Mouse (Mus musculus) midbrain, embryonic 15.5 days (tissue): ENCODE measurements around the gene Uroc1. TPM values are rescaled to one million over a fixed set of nuclear protein-coding genes. Genes with fewer than 3 reads are reported as not detected.

Experiments
- ATAC-seq: fragments of 200-750 bp; cut with Nextera tagmentation; replicated peaks from 2 replicates; pipeline ENCODE4 v1.8.0; 2017; ENCODE audit warnings: moderate TSS enrichment
- H3K27ac ChIP-seq: fragments of 300-500 bp; sonication (generic); 2 replicates; pipeline ENCODE4 v1.5.1; 2015; ENCODE audit warnings: mild to moderate bottlenecking, inconsistent platforms
- H3K27me3 ChIP-seq: fragments of 300-500 bp; sonication (generic); replicated peaks from 2 replicates; pipeline ENCODE4 v1.6.1; 2015; ENCODE audit warnings: inconsistent platforms
- H3K36me3 ChIP-seq: fragments of 300-500 bp; sonication (generic); replicated peaks from 2 replicates; pipeline ENCODE4 v1.6.1; 2015; ENCODE audit warnings: inconsistent platforms
- H3K4me1 ChIP-seq: fragments of 300-500 bp; sonication (generic); 2 replicates; pipeline ENCODE4 v1.6.1; 2015; ENCODE audit warnings: inconsistent platforms
- H3K4me2 ChIP-seq: fragments of 300-500 bp; sonication (generic); 2 replicates; pipeline ENCODE4 v1.6.1; 2015; ENCODE audit warnings: inconsistent platforms, mild to moderate bottlenecking, moderate library complexity
- H3K4me3 ChIP-seq: fragments of 300-500 bp; sonication (generic); 2 replicates; pipeline ENCODE4 v1.5.1; 2015; ENCODE audit warnings: mild to moderate bottlenecking, inconsistent platforms
- H3K9ac ChIP-seq: fragments of 300-500 bp; sonication (generic); 2 replicates; pipeline ENCODE4 v1.6.1; 2015; ENCODE audit warnings: mild to moderate bottlenecking, inconsistent platforms
- H3K9me3 ChIP-seq: fragments of 300-500 bp; sonication (generic); 2 replicates; pipeline ENCODE4 v1.6.1; 2016; ENCODE audit warnings: inconsistent platforms
- WGBS: fragments of 180-500 bp; shearing (Covaris S2); methylation state at CpG from one replicate; pipeline ENCODE4 v1.1.7; 2015; ENCODE audit warnings: mixed read lengths; 5-methylcytosine and 5-hydroxymethylcytosine counted together
- polyA plus RNA-seq: library from polyadenylated mRNA; unstranded; fragments of >200 nt; fragmentation: Nextera tagmentation; extraction: Ambion mirVana; gene quantifications from 2 replicates; pipeline ENCODE4 v1.2.1, GENCODE M21; 2015

Uroc1 gene
- polyA plus RNA-seq, 1 experiment from 2014 or later = not detected

GRCm38 (mm10) chr6:90360922-90361614 lies 28.0 kb downstream of the Uroc1 start:
- Histone ChIP-seq H3K4me2 (no peak overlapping the region), H3K4me1 (peaks cover 3% of the 10 kb centered on the region; the same call in 1 of the 2 replicates), H3K27me3 (no peaks in the 10 kb centered on the region), H3K36me3 (no peaks in the 10 kb centered on the region), H3K27ac (no peak overlapping the region), H3K9me3 (no peaks in the 10 kb centered on the region), H3K9ac (no peak overlapping the region), H3K4me3 (no peak overlapping the region)
- 88% methylated on average over 6 of the region's 6 CpGs for WGBS
- no peak for ATAC-seq

GRCm38 (mm10) chr6:90363301-90363700 lies 30.2 kb downstream of the Uroc1 start:
- Histone ChIP-seq H3K4me3 (no peak overlapping the region), H3K4me2 (no peak overlapping the region), H3K27ac (no peak overlapping the region), H3K4me1 (peaks cover 3% of the 10 kb centered on the region; the same call in 1 of the 2 replicates), H3K27me3 (0 out of 2 replicates have a peak, but pooled peaks cover 2% of the 10 kb centered on the region), H3K36me3 (no peaks in the 10 kb centered on the region), H3K9ac (no peak overlapping the region), H3K9me3 (no peaks in the 10 kb centered on the region)
- no peak for ATAC-seq
- 78% methylated on average over 5 of the region's 5 CpGs for WGBS

- peak; percentile 97 for ATAC-seq
- no peaks in the 10 kb centered on the region for H3K9me3 ChIP-seq
- peak within 1 kb of the TSS; percentile 96 for H3K9ac ChIP-seq
- 7% methylated on average over 39 of the region's 41 CpGs for WGBS
- peak within 1 kb of the TSS; percentile 98 for H3K4me2 ChIP-seq
- H3K4me1 ChIP-seq = peaks cover 34% of the 10 kb centered on the region
- peaks cover 12% of the 10 kb centered on the region; the same call in 1 of the 2 replicates for H3K36me3 ChIP-seq
- 0 out of 2 replicates have a peak, but pooled peaks cover 2% of the 10 kb centered on the region for H3K27me3 ChIP-seq
- H3K4me3 ChIP-seq = peak within 1 kb of the TSS; percentile 97
- peak within 1 kb of the TSS; percentile 91 for H3K27ac ChIP-seq
These were observed 36.1 kb downstream of the Uroc1 start, which contains the start of gene Zxdc for GRCm38 (mm10) chr6:90368976-90369724. Zxdc (plus strand) TSS chr6:90369492.

- 0% methylated on average over 84 of the region's 98 CpGs for WGBS
- Histone ChIP-seq H3K27ac (peak overlapping the region; percentile 91), H3K4me3 (peak overlapping the region; percentile 97), H3K36me3 (peaks cover 18% of the 10 kb centered on the region), H3K4me1 (peaks cover 34% of the 10 kb centered on the region), H3K4me2 (peak overlapping the region; percentile 98), H3K27me3 (0 out of 2 replicates have a peak, but pooled peaks cover 2% of the 10 kb centered on the region), H3K9ac (peak overlapping the region; percentile 96), H3K9me3 (no peaks in the 10 kb centered on the region)
- ATAC-seq = peak; percentile 71
These were observed 36.9 kb downstream of the Uroc1 start for GRCm38 (mm10) chr6:90369725-90370553.

DNA sequence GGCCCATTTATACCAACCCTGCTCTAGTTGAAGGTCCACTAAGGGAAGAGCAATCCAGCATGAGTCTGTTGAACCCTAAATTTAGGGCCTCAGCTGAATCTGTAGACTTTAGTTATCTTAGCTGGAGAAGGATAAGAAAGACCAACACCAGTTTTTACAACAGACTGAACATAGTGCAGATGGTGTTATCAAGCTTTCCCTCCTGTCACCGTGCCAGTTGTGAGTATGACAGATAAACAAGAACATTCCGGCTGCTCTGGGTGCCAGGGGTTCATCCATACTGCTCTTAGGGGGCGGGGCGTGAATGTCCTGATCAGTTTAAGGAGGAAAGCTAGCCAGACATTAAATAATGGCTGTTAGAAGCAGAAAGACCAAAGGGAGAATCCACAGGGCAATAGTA lies 41.6 kb downstream of the Uroc1 start:
- peaks cover 29% of the 10 kb centered on the region for H3K4me1 ChIP-seq
- no peaks in the 10 kb centered on the region for H3K9me3 ChIP-seq
- H3K36me3 ChIP-seq = peaks cover 48% of the 10 kb centered on the region
- no peak overlapping the region for H3K4me3 ChIP-seq
- no peak for ATAC-seq
- H3K27me3 ChIP-seq = no peaks in the 10 kb centered on the region
- no peak overlapping the region for H3K27ac ChIP-seq
- H3K4me2 ChIP-seq = no peak overlapping the region
- H3K9ac ChIP-seq = no peak overlapping the region
- 96% methylated on average over 4 of the region's 4 CpGs for WGBS

DNA sequence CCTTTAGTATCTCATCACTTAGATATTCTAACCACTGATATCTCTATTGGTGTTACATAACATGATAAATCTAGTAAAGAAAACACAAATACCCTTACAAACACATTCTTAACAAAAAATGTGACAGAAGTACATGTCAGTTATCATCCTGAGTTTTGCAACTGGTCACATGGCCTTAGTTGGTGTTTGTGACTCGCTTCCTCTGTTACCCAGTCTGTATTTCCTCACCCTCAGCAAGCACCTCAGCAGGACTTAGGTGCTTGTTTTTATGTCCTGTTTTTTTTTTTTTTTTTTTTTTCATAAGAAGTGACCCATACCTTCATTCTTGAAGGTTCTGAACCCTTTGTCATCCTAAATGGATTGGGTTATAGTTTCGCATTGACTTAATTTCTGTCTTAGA lies 44.6 kb downstream of the Uroc1 start:
- Histone ChIP-seq H3K9ac (no peak overlapping the region), H3K27me3 (no peaks in the 10 kb centered on the region), H3K4me1 (peaks cover 5% of the 10 kb centered on the region), H3K4me3 (no peak overlapping the region), H3K9me3 (no peaks in the 10 kb centered on the region), H3K27ac (no peak overlapping the region), H3K36me3 (peaks cover 67% of the 10 kb centered on the region), H3K4me2 (no peak overlapping the region)
- 98% methylated on average over 2 of the region's 2 CpGs for WGBS
- ATAC-seq = no peak

GRCm38 (mm10) chr6:90381465-90381864 lies 48.4 kb downstream of the Uroc1 start:
- no peak overlapping the region for H3K27ac ChIP-seq
- H3K4me2 ChIP-seq = no peak overlapping the region
- H3K27me3 ChIP-seq = no peaks in the 10 kb centered on the region
- WGBS = 82% methylated on average over 2 of the region's 2 CpGs
- H3K9ac ChIP-seq = no peak overlapping the region
- ATAC-seq = no peak
- no peaks in the 10 kb centered on the region for H3K9me3 ChIP-seq
- H3K4me3 ChIP-seq = no peak overlapping the region
- H3K4me1 ChIP-seq = no peaks in the 10 kb centered on the region
- H3K36me3 ChIP-seq = peaks cover 57% of the 10 kb centered on the region

- H3K27me3 ChIP-seq = no peaks in the 10 kb centered on the region
- H3K9ac ChIP-seq = no peak overlapping the region
- no peak overlapping the region for H3K4me2 ChIP-seq
- WGBS = 88% methylated on average over 4 of the region's 4 CpGs
- H3K4me3 ChIP-seq = no peak overlapping the region
- peaks cover 31% of the 10 kb centered on the region for H3K36me3 ChIP-seq
- no peak for ATAC-seq
- no peaks in the 10 kb centered on the region for H3K4me1 ChIP-seq
- H3K27ac ChIP-seq = no peak overlapping the region
- H3K9me3 ChIP-seq = no peaks in the 10 kb centered on the region
These were observed 57.5 kb downstream of the Uroc1 start for GRCm38 (mm10) chr6:90390629-90391028.

- H3K36me3 ChIP-seq = peaks cover 12% of the 10 kb centered on the region; the same call in 1 of the 2 replicates
- no peaks in the 10 kb centered on the region for H3K4me1 ChIP-seq
- no peak overlapping the region for H3K4me3 ChIP-seq
- H3K4me2 ChIP-seq = no peak overlapping the region
- H3K27ac ChIP-seq = no peak overlapping the region
- no peak for ATAC-seq
- H3K27me3 ChIP-seq = no peaks in the 10 kb centered on the region
- no peak overlapping the region for H3K9ac ChIP-seq
- no peaks in the 10 kb centered on the region for H3K9me3 ChIP-seq
- 64% methylated on average over 3 of the region's 3 CpGs for WGBS
These were observed 60.9 kb downstream of the Uroc1 start for GRCm38 (mm10) chr6:90393948-90394347.

- Histone ChIP-seq H3K4me2 (no peak overlapping the region), H3K4me3 (no peak overlapping the region), H3K4me1 (no peaks in the 10 kb centered on the region), H3K36me3 (peaks cover 19% of the 10 kb centered on the region; the same call in 1 of the 2 replicates), H3K27ac (no peak overlapping the region), H3K9me3 (no peaks in the 10 kb centered on the region), H3K9ac (no peak overlapping the region), H3K27me3 (no peaks in the 10 kb centered on the region)
- 94% methylated on average over 2 of the region's 2 CpGs for WGBS
- no peak for ATAC-seq
These were observed 62.7 kb downstream of the Uroc1 start for GRCm38 (mm10) chr6:90395751-90396150.

GRCm38 (mm10) chr6:90397291-90397690 lies 64.2 kb downstream of the Uroc1 start:
- no peaks in the 10 kb centered on the region for H3K9me3 ChIP-seq
- H3K4me2 ChIP-seq = no peak overlapping the region
- H3K27ac ChIP-seq = no peak overlapping the region
- H3K4me3 ChIP-seq = no peak overlapping the region
- no peak for ATAC-seq
- H3K36me3 ChIP-seq = peaks cover 21% of the 10 kb centered on the region; the same call in 1 of the 2 replicates
- H3K4me1 ChIP-seq = no peaks in the 10 kb centered on the region
- no peak overlapping the region for H3K9ac ChIP-seq
- no peaks in the 10 kb centered on the region for H3K27me3 ChIP-seq
- WGBS = 94% methylated on average over 3 of the region's 3 CpGs

GRCm38 (mm10) chr6:90408632-90409031 lies 75.5 kb downstream of the Uroc1 start:
- ATAC-seq = no peak
- Histone ChIP-seq H3K4me1 (no peaks in the 10 kb centered on the region), H3K27ac (no peak overlapping the region), H3K4me2 (no peak overlapping the region), H3K4me3 (no peak overlapping the region), H3K9me3 (no peaks in the 10 kb centered on the region), H3K9ac (no peak overlapping the region), H3K36me3 (peaks cover 6% of the 10 kb centered on the region; the same call in 1 of the 2 replicates), H3K27me3 (no peaks in the 10 kb centered on the region)
